Mouse (Mus musculus): ENCODE measurements at regions not wholly inside any gene's neighbourhood (a gene's known extent, or its start where the extent isn't known, plus 50 kb on each side); places are given as distances from the start of the nearest gene placed in this dataset.

DNA sequence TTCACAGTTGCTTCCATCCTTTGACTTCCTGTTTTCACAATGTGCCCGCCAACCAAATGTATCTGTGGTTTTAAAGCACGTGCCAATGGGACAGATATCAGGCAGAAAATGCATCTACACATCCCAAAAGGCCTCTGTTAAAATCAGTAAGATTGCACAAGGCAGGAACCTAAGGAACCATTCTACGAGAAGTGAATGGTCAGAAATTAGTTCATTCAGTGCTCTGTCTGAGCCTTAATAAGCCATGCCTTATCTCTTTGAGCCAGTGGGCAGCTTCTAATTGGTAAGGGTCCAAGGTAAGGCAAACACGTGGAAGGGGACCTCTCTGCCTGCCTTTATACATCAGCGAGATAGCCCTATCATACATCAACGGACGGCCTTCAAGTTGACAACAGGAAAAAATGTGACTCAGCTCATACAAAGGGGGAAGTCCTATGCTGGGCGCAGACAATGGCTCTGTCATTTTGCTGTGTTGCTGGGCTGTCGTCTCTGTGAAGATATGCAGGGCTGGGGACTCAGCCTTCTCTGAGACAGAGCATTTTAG, 78.3 kb upstream of the Tet2 start:
- ATAC-seq (ENCODE audit: insufficient number of reproducible peaks, low FRiP score, low TSS enrichment, low read depth) (no peak), DNase-seq (ENCODE audit: low spot score) (no peak)
- H3K27me3 ChIP-seq (ENCODE audit: control insufficient read depth, insufficient read depth, low read length): no peaks in the 10 kb centered on the region
- no peak overlapping the region for H3K4me2 ChIP-seq (ENCODE audit: low read depth, severe bottlenecking)
- H3K36me3 ChIP-seq (ENCODE audit: control insufficient read depth, insufficient read depth, low read length): no peaks in the 10 kb centered on the region
- no peak overlapping the region for H3K9ac ChIP-seq (ENCODE audit: low read length)
- H3K9me3 ChIP-seq (ENCODE audit: control insufficient read depth, low read length): no peaks in the 10 kb centered on the region
- no peaks in the 10 kb centered on the region for H3K4me1 ChIP-seq (ENCODE audit: control insufficient read depth, insufficient read depth, low read length)
- no peak overlapping the region for H3K4me3 ChIP-seq (ENCODE audit: low read depth, low read length)
- WGBS: 79% methylated on average over 9 of the region's 9 CpGs
- no peak overlapping the region for H3K27ac ChIP-seq (replicated peaks; ENCODE audit: low read depth, low read length)

DNA sequence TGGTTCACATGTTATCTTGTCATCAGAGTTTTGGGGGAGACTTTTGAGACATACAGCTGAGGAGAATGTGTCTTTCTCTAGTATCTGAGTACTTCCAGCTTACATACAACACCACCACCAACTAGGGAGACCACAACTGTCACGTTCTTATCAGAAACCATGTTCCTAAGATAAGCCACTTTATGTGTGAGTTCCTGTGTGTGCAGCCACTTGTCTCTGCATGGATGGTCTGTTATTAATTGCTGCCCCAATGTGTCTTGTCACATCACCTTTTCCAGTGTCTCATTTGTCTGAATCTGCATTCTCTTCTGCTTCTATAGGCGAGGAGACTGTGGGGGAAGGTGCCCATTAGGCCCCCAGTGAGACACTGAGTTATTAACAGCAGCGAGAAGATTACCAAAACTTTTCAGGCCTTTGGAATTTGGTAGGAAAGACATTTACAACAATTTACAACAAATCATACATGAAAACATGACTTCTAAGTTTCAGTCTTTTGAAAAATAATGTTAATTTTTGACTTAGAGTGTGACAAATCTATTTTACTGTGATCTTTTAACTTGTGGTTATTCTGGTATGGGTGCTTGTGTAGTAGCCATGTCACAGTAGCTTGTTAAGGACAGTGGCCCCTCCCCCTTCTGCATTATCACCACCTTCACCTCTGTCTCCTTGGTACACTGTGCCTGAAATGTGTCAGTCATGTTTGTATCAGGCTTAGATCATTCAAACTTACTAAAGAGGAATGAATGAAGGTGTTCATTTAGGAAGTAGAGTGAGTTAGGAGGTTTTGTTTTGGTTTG, 79.3 kb upstream of the Tet2 start:
- ATAC-seq (ENCODE audit: insufficient number of reproducible peaks, low FRiP score, low TSS enrichment, low read depth) (no peak), DNase-seq (ENCODE audit: low spot score) (no peak)
- H3K4me2 ChIP-seq (ENCODE audit: low read depth, severe bottlenecking): no peak overlapping the region
- no peaks in the 10 kb centered on the region for H3K4me1 ChIP-seq (ENCODE audit: control insufficient read depth, insufficient read depth, low read length)
- H3K36me3 ChIP-seq (ENCODE audit: control insufficient read depth, insufficient read depth, low read length): no peaks in the 10 kb centered on the region
- no peak overlapping the region for H3K4me3 ChIP-seq (ENCODE audit: low read depth, low read length)
- H3K27ac ChIP-seq (replicated peaks; ENCODE audit: low read depth, low read length): no peak overlapping the region
- no peaks in the 10 kb centered on the region for H3K27me3 ChIP-seq (ENCODE audit: control insufficient read depth, insufficient read depth, low read length)
- H3K9me3 ChIP-seq (ENCODE audit: control insufficient read depth, low read length): no peaks in the 10 kb centered on the region
- no peak overlapping the region for H3K9ac ChIP-seq (ENCODE audit: low read length)
- 76% methylated on average over 3 of the region's 3 CpGs for WGBS

DNA sequence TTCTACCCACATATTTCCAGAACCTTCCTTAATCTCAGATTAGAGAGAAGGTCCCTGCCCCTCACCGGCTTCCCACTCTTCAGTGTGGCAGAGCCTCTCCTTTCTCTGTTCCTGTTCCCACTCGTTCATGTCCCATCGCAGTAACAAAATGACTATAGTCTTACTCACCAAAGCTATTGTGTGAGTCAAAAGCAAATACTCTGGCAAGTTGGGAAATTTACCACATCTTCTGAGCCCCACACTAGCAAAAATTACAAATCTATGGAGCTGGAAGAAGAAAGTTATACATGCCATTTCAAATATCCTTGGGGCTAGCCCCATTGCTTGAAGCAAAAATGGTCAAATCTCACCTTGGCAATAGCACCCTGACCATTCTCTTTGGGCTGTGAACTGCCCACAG, 80.1 kb upstream of the Tet2 start:
- no peak overlapping the region for H3K27ac ChIP-seq (replicated peaks; ENCODE audit: low read depth, low read length)
- no peaks in the 10 kb centered on the region for H3K36me3 ChIP-seq (ENCODE audit: control insufficient read depth, insufficient read depth, low read length)
- no peaks in the 10 kb centered on the region for H3K9me3 ChIP-seq (ENCODE audit: control insufficient read depth, low read length)
- no peak for ATAC-seq (ENCODE audit: insufficient number of reproducible peaks, low FRiP score, low TSS enrichment, low read depth)
- WGBS: 94% methylated on average over 3 of the region's 3 CpGs
- no peak for DNase-seq (ENCODE audit: low spot score)
- H3K27me3 ChIP-seq (ENCODE audit: control insufficient read depth, insufficient read depth, low read length): no peaks in the 10 kb centered on the region
- no peak overlapping the region for H3K9ac ChIP-seq (ENCODE audit: low read length)
- no peaks in the 10 kb centered on the region for H3K4me1 ChIP-seq (ENCODE audit: control insufficient read depth, insufficient read depth, low read length)
- no peak overlapping the region for H3K4me2 ChIP-seq (ENCODE audit: low read depth, severe bottlenecking)
- no peak overlapping the region for H3K4me3 ChIP-seq (ENCODE audit: low read depth, low read length)

DNA sequence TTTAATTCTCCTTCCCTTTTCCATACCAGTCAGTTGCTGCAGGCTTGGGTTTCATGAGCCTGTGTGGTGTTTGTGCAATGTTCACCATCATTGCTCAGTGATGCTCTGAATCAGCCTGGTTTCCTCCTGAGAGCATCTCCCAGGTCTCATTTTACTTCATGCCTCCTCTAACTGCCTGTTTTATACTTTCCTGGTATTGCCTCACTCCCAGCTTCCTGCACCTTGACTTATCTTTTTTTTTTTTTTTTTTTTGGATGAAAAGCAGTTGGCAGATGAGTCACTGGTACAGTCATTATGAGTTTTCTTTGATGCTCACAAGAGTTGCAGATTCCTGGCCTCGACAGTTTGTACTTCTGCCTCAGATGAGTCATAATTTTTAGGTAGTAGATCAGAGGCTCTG, 81.5 kb upstream of the Tet2 start:
- DNase-seq (ENCODE audit: low spot score) (no peak), ATAC-seq (ENCODE audit: insufficient number of reproducible peaks, low FRiP score, low TSS enrichment, low read depth) (no peak)
- 66% methylated on average over 1 of the region's 1 CpGs for WGBS
- H3K4me3 ChIP-seq (ENCODE audit: low read depth, low read length): no peak overlapping the region
- H3K4me1 ChIP-seq (ENCODE audit: control insufficient read depth, insufficient read depth, low read length): no peaks in the 10 kb centered on the region
- H3K9me3 ChIP-seq (ENCODE audit: control insufficient read depth, low read length): no peaks in the 10 kb centered on the region
- H3K27ac ChIP-seq (replicated peaks; ENCODE audit: low read depth, low read length): no peak overlapping the region
- H3K4me2 ChIP-seq (ENCODE audit: low read depth, severe bottlenecking): no peak overlapping the region
- H3K9ac ChIP-seq (ENCODE audit: low read length): no peak overlapping the region
- no peaks in the 10 kb centered on the region for H3K36me3 ChIP-seq (ENCODE audit: control insufficient read depth, insufficient read depth, low read length)
- H3K27me3 ChIP-seq (ENCODE audit: control insufficient read depth, insufficient read depth, low read length): no peaks in the 10 kb centered on the region

DNA sequence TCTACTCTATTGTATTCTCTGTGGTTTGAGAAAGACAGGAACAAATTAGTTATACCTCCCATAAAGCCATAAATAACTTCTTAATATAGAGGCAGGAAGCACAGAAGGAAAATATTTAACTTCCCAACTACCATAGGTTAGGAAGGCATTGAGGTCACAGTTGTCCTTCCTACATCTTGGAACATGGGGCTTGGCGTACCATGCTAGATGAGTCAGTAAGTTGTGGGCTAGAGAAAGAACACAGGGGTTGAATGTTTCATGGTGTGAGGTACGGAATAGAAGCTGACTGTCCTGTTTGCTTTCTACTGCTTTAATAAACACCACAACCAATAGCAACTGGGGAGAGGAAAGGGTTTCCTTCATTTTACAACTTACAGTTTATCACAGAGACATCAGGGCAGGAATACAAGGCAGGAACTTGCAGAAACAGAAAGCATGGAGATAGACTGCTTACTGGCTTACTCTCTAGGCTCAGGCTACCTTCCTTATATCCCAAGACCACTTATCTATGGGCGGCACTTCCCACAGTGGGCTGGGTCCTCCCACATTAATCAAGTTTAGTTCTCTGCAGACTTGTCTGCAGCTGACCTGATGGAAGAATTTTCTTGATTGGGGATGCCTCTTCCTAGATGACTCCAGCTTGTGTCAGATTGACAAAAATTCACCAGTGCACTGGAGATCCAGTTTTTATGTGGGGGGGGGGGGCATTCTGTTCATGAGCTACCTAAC, 82.3 kb upstream of the Tet2 start:
- Histone ChIP-seq H3K9ac (ENCODE audit: low read length) (no peak overlapping the region), H3K4me3 (ENCODE audit: low read depth, low read length) (no peak overlapping the region), H3K4me2 (ENCODE audit: low read depth, severe bottlenecking) (no peak overlapping the region), H3K27ac (replicated peaks; ENCODE audit: low read depth, low read length) (no peak overlapping the region), H3K4me1 (ENCODE audit: control insufficient read depth, insufficient read depth, low read length) (no peaks in the 10 kb centered on the region), H3K36me3 (ENCODE audit: control insufficient read depth, insufficient read depth, low read length) (no peaks in the 10 kb centered on the region), H3K9me3 (ENCODE audit: control insufficient read depth, low read length) (no peaks in the 10 kb centered on the region), H3K27me3 (ENCODE audit: control insufficient read depth, insufficient read depth, low read length) (no peaks in the 10 kb centered on the region)
- no peak for ATAC-seq (ENCODE audit: insufficient number of reproducible peaks, low FRiP score, low TSS enrichment, low read depth)
- no peak for DNase-seq (ENCODE audit: low spot score)
- 77% methylated on average over 3 of the region's 3 CpGs for WGBS

DNA sequence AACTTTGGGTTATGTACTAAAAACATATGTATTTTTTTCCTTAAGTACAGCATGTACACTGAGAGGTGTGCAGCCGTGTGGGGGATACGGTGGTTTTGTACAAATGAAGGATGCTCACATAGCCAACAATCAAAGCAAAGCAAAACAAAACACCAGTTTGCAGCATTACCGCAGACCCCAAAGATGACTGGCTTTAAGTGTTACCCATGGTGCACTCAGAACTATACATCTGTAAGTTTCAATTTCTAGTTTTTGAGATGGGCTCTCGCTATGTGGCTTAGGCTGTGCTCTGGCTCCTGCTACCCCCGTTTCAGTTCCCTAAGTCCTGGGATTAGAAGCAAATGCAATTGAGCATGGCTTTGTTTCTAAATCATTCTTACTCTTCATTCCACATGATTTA, 89.4 kb upstream of the Tet2 start:
- Histone ChIP-seq H3K27ac (replicated peaks; ENCODE audit: low read depth, low read length) (no peak overlapping the region), H3K27me3 (ENCODE audit: control insufficient read depth, insufficient read depth, low read length) (no peaks in the 10 kb centered on the region), H3K9me3 (ENCODE audit: control insufficient read depth, low read length) (no peaks in the 10 kb centered on the region), H3K4me2 (ENCODE audit: low read depth, severe bottlenecking) (no peak overlapping the region), H3K4me1 (ENCODE audit: control insufficient read depth, insufficient read depth, low read length) (no peaks in the 10 kb centered on the region), H3K4me3 (ENCODE audit: low read depth, low read length) (no peak overlapping the region), H3K36me3 (ENCODE audit: control insufficient read depth, insufficient read depth, low read length) (no peaks in the 10 kb centered on the region), H3K9ac (ENCODE audit: low read length) (no peak overlapping the region)
- ATAC-seq (ENCODE audit: insufficient number of reproducible peaks, low FRiP score, low TSS enrichment, low read depth) (no peak), DNase-seq (ENCODE audit: low spot score) (no peak)
- WGBS: 93% methylated on average over 5 of the region's 5 CpGs

DNA sequence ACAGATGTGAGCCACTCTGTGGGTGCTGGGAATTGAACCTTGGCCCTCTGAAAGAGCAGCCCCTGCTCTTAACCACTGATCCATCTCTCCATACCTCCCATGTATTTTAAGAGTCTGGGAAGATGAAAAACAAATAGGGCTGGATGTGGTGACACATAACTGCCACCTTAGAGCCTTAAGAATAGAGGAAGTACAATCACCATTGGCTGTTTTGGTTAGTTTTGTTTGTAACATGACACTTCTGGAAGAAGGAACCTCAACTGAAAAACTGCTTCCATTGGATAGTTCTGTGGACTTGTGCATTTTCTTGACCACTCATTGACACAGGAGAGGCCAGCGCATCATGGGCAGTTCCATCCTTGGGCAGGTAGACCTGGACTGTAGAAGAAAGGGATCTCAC, 100.7 kb upstream of the Tet2 start:
- ATAC-seq (ENCODE audit: insufficient number of reproducible peaks, low FRiP score, low TSS enrichment, low read depth): no peak
- H3K4me3 ChIP-seq (ENCODE audit: low read depth, low read length): no peak overlapping the region
- no peak overlapping the region for H3K9ac ChIP-seq (ENCODE audit: low read length)
- H3K27ac ChIP-seq (replicated peaks; ENCODE audit: low read depth, low read length): no peak overlapping the region
- no peak for DNase-seq (ENCODE audit: low spot score)
- 89% methylated on average over 1 of the region's 1 CpGs for WGBS
- no peak overlapping the region for H3K4me2 ChIP-seq (ENCODE audit: low read depth, severe bottlenecking)
- no peaks in the 10 kb centered on the region for H3K9me3 ChIP-seq (ENCODE audit: control insufficient read depth, low read length)
- H3K27me3 ChIP-seq (ENCODE audit: control insufficient read depth, insufficient read depth, low read length): no peaks in the 10 kb centered on the region
- no peaks in the 10 kb centered on the region for H3K4me1 ChIP-seq (ENCODE audit: control insufficient read depth, insufficient read depth, low read length)
- no peaks in the 10 kb centered on the region for H3K36me3 ChIP-seq (ENCODE audit: control insufficient read depth, insufficient read depth, low read length)

DNA sequence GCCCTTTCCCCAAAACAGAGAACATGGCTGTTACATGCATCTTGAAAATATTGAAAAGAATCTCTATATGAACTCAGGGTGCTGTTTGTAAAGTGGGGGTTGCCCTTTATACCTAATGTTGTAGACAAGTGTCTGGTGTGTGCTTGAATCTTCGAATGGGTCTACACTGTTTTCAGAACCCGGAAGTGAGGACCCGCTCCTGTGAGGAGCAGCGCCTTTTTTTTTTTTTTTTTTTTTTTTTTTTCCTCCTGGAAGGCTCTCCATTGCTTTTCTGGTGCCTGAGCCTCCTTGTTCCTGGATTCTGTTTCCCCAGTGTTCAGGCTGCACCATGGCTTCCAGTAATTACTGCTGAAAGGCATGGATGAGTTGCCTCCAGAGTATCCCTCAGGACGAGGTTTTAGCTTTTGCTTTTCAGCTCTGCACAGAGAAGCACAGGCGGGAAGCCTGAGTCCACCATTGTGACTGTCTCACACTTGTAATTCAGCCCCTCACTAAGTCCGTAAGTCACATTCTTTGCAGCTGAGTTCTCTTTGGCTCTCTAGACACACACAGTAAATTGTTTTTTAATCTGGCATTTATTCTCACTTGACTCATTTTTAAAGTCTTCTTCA, 101.6 kb upstream of the Tet2 start:
- no peak for ATAC-seq (ENCODE audit: insufficient number of reproducible peaks, low FRiP score, low TSS enrichment, low read depth)
- no peak overlapping the region for H3K4me2 ChIP-seq (ENCODE audit: low read depth, severe bottlenecking)
- DNase-seq (ENCODE audit: low spot score): no peak

More for the DNA sequence above, 101.6 kb upstream of the Tet2 start:
- H3K27me3 ChIP-seq (ENCODE audit: control insufficient read depth, insufficient read depth, low read length): no peaks in the 10 kb centered on the region
- H3K27ac ChIP-seq (replicated peaks; ENCODE audit: low read depth, low read length): no peak overlapping the region
- H3K36me3 ChIP-seq (ENCODE audit: control insufficient read depth, insufficient read depth, low read length): no peaks in the 10 kb centered on the region
- no peak overlapping the region for H3K9ac ChIP-seq (ENCODE audit: low read length)
- WGBS: 76% methylated on average over 7 of the region's 7 CpGs
- H3K4me3 ChIP-seq (ENCODE audit: low read depth, low read length): no peak overlapping the region
- no peaks in the 10 kb centered on the region for H3K9me3 ChIP-seq (ENCODE audit: control insufficient read depth, low read length)
- H3K4me1 ChIP-seq (ENCODE audit: control insufficient read depth, insufficient read depth, low read length): no peaks in the 10 kb centered on the region

Measured in limb, embryonic 11.5 days (tissue).